Mouse (Mus musculus) heart, embryonic 12.5 days (tissue): ENCODE data around the gene Ube4a. TPM values are rescaled to one million over a fixed set of nuclear protein-coding genes. Genes with fewer than 3 reads are reported as not detected.
A peak's percentile ranks its signal among the peaks of the same experiment; 100 is the strongest.
"Not testable (repeated sequence)": the region's sequence is repeated elsewhere in the genome, so short reads cannot be mapped to it uniquely, and the experiment has no call there.

ENCODE experiments used
- ATAC-seq: fragments of 200-750 bp; cut with Nextera tagmentation; 2 replicates; pipeline ENCODE4 v1.8.0; 2017; ENCODE audit warnings: moderate TSS enrichment, moderate library complexity; ENCODE audit not compliant: insufficient number of reproducible peaks, low FRiP score
- H3K27ac ChIP-seq: fragments of 300-500 bp; sonication (generic); 2 replicates; pipeline ENCODE4 v1.5.1; 2016; ENCODE audit warnings: mild to moderate bottlenecking, moderate library complexity; ENCODE audit not compliant: poor library complexity, severe bottlenecking
- H3K27me3 ChIP-seq: fragments of 300-500 bp; sonication (generic); replicated peaks from 2 replicates; pipeline ENCODE4 v1.6.1; 2016; ENCODE audit warnings: mild to moderate bottlenecking, moderate library complexity
- H3K36me3 ChIP-seq: fragments of 300-500 bp; sonication (generic); 2 replicates; pipeline ENCODE4 v1.6.1; 2016; ENCODE audit warnings: mild to moderate bottlenecking, moderate library complexity
- H3K4me1 ChIP-seq: fragments of 300-500 bp; sonication (generic); replicated peaks from 2 replicates; pipeline ENCODE4 v1.6.1; 2016; ENCODE audit warnings: mild to moderate bottlenecking
- H3K4me2 ChIP-seq: fragments of 300-500 bp; sonication (generic); 2 replicates; pipeline ENCODE4 v1.6.1; 2016; ENCODE audit warnings: mild to moderate bottlenecking, moderate library complexity
- H3K4me3 ChIP-seq: fragments of 300-500 bp; sonication (generic); 2 replicates; pipeline ENCODE4 v1.5.1; 2016; ENCODE audit warnings: mild to moderate bottlenecking
- H3K9ac ChIP-seq: fragments of 300-500 bp; sonication (generic); 2 replicates; pipeline ENCODE4 v1.6.1; 2016; ENCODE audit warnings: mild to moderate bottlenecking, moderate library complexity
- H3K9me3 ChIP-seq: fragments of 300-500 bp; sonication (generic); replicated peaks from 2 replicates; pipeline ENCODE4 v1.6.1; 2016; ENCODE audit warnings: mild to moderate bottlenecking, moderate library complexity
- WGBS: fragments of 180-500 bp; shearing (Covaris S2); methylation state at CpG from one replicate; pipeline ENCODE4 v1.1.7; 2016; 5-methylcytosine and 5-hydroxymethylcytosine counted together
- polyA plus RNA-seq: library from polyadenylated mRNA; unstranded; fragments of >200 nt; fragmentation: Nextera tagmentation; extraction: Ambion mirVana; gene quantifications from 2 replicates; pipeline ENCODE4 v1.2.1, GENCODE M21; 2016

The Ube4a gene
- polyA plus RNA-seq, 1 experiment from 2014 or later, result 18.9 TPM

DNA sequence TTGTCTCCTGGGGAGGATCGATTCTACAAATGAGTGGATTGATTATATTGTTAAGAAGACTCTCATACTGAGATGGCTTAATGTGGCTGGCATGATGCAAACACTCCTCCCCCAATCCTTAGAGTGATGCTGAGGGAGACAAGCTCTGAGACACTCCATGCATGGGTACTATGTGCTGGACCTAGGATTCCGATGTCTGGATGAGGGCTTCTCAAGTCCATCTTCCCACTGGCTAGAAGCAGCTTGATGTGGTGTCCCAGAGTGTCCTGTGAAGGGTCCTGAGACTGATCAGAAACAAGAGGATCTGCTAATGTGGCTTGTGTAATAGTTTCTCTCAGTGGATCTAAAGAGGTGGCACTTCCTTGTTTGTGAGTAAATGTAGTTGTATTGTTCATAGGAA, 15.7 kb upstream of the Ube4a start:
- Histone ChIP-seq H3K9me3 (no peaks in the 10 kb centered on the region), H3K9ac (no peak overlapping the region), H3K4me2 (no peak overlapping the region), H3K4me3 (no peak overlapping the region), H3K36me3 (no peaks in the 10 kb centered on the region), H3K27ac (no peak overlapping the region), H3K4me1 (no peaks in the 10 kb centered on the region), H3K27me3 (peaks cover 22% of the 10 kb centered on the region)
- WGBS, result 73% methylated on average over 2 of the region's 2 CpGs
- no peak for ATAC-seq

DNA sequence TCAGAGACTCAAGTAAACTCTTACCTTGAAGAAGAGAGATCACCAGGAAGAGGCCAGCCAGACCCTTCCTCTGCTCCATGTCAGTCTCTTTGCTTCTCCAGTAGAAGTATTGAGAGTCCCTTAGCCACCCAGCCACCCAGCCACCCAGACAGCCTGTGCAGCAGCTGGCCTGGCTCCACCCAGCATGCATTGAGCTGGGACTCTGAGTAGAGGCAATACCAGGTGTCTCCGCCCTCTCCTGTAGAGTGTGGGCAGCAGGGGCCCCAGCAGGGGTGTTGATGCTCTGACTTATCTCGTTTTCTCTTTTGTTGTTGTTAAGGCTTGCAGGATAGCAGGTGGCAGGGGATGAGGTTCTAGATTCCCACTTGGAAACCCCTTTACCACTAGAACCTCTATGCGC, 14.8 kb upstream of the Ube4a start, which contains the start of gene Cd3g:
TSS of gene Cd3g (minus strand) at position 190 of the 400 bp plus-strand sequence.
- ATAC-seq, result no peak
- Histone ChIP-seq H3K4me3 (no peak within 1 kb of the TSS), H3K27ac (no peak within 1 kb of the TSS)

DNA sequence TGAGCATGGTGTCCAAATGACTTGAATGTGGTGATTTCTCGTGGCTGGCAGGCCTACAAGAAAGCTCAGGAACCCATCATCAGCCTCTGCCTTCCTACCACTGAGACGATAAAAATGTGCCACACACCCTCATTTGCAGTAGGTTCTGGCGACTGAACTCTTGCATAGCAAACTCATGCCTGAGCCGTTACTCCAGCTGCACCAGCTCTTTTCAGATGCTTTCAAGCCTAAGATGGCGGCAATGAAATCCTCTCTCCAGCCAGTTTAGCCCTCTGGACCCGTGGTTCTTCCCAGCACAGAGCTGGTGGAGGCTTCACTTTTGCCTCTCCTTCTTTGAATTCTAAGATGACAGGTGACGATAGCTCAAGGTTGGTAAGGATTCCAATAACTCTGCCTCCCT, 14.4 kb upstream of the Ube4a start:
- H3K36me3 ChIP-seq, result no peaks in the 10 kb centered on the region
- no peaks in the 10 kb centered on the region for H3K9me3 ChIP-seq
- no peak for ATAC-seq
- no peaks in the 10 kb centered on the region for H3K4me1 ChIP-seq
- 70% methylated on average over 7 of the region's 7 CpGs for WGBS
- no peak overlapping the region for H3K4me2 ChIP-seq
- H3K4me3 ChIP-seq, result no peak overlapping the region
- H3K9ac ChIP-seq, result no peak overlapping the region
- H3K27ac ChIP-seq, result no peak overlapping the region
- peaks cover 28% of the 10 kb centered on the region for H3K27me3 ChIP-seq

More for the DNA sequence above, 14.8 kb upstream of the Ube4a start, which contains the start of gene Cd3g:
- H3K4me2 ChIP-seq, result no peak within 1 kb of the TSS
- H3K9ac ChIP-seq, result no peak within 1 kb of the TSS
- no peaks in the 10 kb centered on the region for H3K9me3 ChIP-seq
- no peaks in the 10 kb centered on the region for H3K4me1 ChIP-seq
- H3K27me3 ChIP-seq, result peaks cover 28% of the 10 kb centered on the region
- 62% methylated on average over 3 of the region's 3 CpGs for WGBS
- H3K36me3 ChIP-seq, result no peaks in the 10 kb centered on the region

DNA sequence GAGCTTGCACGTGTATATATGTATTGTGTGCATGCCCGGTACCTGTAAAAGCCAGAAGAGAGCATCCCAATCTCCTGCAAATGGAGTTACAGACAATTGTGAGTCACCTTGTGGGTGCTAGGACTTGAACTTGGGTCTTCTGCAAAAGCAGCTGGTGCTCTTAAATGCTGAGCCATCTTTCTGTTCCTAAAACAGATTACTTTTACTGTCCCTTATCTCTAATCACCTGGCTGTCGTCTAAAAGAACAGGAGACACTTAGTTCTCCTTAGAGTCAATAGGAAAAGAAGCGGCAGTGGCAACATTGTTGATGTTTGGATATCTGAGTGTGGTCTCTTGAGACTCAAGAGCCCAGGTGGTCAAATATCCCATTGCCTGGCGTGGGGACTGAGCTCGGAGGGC, 12.4 kb upstream of the Ube4a start:
- no peak overlapping the region for H3K27ac ChIP-seq
- WGBS, result 49% methylated on average over 6 of the region's 6 CpGs
- peaks cover 43% of the 10 kb centered on the region for H3K27me3 ChIP-seq
- H3K4me1 ChIP-seq, result no peaks in the 10 kb centered on the region
- ATAC-seq, result no peak
- no peak overlapping the region for H3K4me3 ChIP-seq
- no peaks in the 10 kb centered on the region for H3K9me3 ChIP-seq
- no peak overlapping the region for H3K4me2 ChIP-seq
- H3K36me3 ChIP-seq, result no peaks in the 10 kb centered on the region
- H3K9ac ChIP-seq, result no peak overlapping the region

DNA sequence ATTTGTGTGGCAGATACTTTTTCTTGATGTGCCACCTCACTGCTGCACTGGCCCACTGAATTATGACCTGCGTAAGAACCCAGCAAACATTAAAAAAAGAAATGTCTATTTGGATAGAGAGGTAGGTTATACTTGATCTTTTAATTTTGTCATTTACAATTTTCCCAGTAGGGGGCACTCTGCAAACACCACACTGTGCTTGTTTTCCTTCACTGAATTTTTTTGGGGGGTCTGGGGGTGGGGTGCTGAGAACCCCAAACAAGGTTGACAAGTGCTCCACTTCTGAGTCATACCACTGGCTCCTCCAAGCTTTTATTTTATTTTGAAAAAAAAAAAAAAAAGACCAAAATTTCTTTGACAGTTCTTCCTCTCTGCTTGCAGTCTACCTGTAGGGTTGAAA, 4.0 kb upstream of the Ube4a start:
- WGBS, result 49% methylated on average over 1 of the region's 1 CpGs
- H3K4me2 ChIP-seq, result no peak overlapping the region
- peaks cover 24% of the 10 kb centered on the region for H3K27me3 ChIP-seq
- H3K4me3 ChIP-seq, result no peak overlapping the region
- no peaks in the 10 kb centered on the region for H3K36me3 ChIP-seq
- no peak for ATAC-seq
- H3K9me3 ChIP-seq, result no peaks in the 10 kb centered on the region
- no peak overlapping the region for H3K9ac ChIP-seq
- no peak overlapping the region for H3K27ac ChIP-seq
- H3K4me1 ChIP-seq, result peaks cover 9% of the 10 kb centered on the region

DNA sequence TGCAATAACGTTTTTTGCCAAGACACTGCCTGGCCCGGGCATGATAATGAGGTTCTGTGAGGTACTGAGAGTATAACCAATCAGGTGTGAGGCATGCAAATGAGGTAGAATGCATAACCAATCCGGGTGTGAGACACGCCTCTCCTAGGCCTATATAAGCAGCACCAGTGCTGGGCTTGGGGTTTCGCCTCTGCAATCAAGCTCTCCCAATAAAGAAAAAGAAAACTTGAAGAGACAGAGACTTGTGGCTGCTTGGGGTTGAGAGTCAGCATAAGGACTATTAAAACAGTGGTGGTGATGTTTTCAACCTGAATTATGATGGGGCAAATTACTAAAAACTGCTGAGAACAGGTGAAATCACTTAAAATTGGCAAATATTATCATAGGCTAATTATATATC, 2.4 kb upstream of the Ube4a start:
- not testable (repeated sequence) for H3K9me3 ChIP-seq, H3K4me2 ChIP-seq, H3K36me3 ChIP-seq, H3K27ac ChIP-seq, H3K4me3 ChIP-seq, H3K9ac ChIP-seq, ATAC-seq
- WGBS, result 77% methylated on average over 5 of the region's 5 CpGs
- Histone ChIP-seq H3K4me1 (peaks cover 14% of the 10 kb centered on the region), H3K27me3 (peaks cover 11% of the 10 kb centered on the region)

DNA sequence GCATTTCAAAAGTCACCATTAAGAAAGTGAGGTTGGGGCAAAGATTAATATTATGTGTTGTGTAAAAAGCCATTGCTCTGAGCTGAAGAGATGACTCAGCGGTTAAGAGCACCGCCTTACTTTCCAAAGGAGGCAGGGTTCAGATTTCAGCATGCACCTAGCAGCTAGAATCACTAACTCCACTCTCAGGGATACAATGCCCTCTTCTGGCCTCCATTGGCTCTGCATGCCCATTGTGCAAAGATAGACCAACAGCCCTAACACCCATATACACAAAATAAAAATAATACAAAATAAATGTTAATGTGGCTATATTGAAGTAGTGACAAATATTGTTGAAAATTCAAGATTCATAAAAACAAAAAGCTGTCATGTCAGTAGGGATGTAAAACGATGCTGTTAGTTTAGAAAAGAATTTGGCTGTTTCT, 1.4 kb upstream of the Ube4a start:
- Histone ChIP-seq H3K36me3 (peaks cover 9% of the 10 kb centered on the region), H3K27me3 (peaks cover 11% of the 10 kb centered on the region), H3K27ac (no peak overlapping the region), H3K9me3 (no peaks in the 10 kb centered on the region), H3K9ac (no peak overlapping the region), H3K4me2 (no peak overlapping the region), H3K4me1 (peaks cover 14% of the 10 kb centered on the region), H3K4me3 (no peak overlapping the region)
- whole genome bisulfite sequencing, result 19% methylated on average over 3 of the region's 3 CpGs
- no peak for ATAC-seq

DNA sequence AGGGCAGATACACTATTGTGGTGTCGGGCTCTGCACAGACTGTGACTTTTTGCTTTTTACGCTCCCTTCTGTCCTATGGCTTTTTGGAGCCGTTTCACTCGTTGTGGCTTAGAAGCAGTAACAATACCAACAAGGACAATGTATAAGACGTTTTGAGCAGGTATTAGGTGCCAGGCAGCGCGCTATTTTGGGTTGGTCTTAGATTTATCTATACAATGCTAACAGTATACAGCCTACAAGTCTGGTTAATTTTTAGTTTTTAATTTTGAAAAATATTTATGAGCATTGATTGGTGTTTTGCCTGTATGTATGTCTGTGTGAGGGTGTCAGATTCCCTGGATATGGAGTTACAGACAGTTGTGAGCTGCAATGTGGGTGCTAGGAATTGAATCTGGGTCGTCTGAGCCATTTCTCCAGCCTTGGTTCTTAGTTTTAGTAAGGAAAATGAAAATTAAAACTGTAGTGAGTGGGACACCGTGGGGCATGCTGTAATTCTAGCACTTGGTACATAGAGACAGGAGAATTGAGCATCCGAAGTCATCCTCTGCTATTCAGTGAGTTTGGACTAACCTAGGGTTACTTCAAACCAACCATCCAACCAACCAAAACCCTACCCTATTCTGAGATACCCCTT, 550 bp upstream of the Ube4a start:
- Histone ChIP-seq H3K9me3 (no peaks in the 10 kb centered on the region), H3K4me3 (peak overlapping the region; percentile 81), H3K9ac (peak overlapping the region; percentile 54), H3K27ac (no peak overlapping the region), H3K27me3 (peaks cover 9% of the 10 kb centered on the region), H3K4me1 (peaks cover 14% of the 10 kb centered on the region), H3K4me2 (peak overlapping the region; percentile 77), H3K36me3 (peaks cover 14% of the 10 kb centered on the region)
- WGBS, result 12% methylated on average over 10 of the region's 10 CpGs
- ATAC-seq, result peak; percentile 34

DNA sequence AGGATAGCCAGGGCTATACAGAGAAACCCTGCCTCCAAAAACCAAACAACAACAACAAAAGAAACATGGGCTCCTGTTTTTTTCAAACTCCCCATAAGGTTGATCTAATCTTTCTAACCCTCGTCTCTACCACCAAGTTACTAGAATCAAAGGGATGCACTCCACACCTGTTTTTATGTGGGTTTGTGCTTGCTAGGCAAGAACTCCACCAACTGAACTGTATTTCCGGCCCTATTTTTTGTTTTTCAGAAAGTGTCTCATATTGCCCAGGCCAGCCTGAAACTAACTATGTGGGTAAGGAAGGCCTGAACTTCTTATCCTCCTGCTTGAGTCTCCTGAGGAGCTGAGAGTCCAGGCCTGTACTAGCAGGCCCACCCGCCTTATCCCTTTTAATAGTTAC, 11.0 kb downstream of the Ube4a start:
- Histone ChIP-seq H3K27ac (no peak overlapping the region), H3K4me3 (no peak overlapping the region), H3K27me3 (no peaks in the 10 kb centered on the region), H3K9ac (no peak overlapping the region), H3K36me3 (peaks cover 73% of the 10 kb centered on the region), H3K9me3 (no peaks in the 10 kb centered on the region), H3K4me2 (no peak overlapping the region), H3K4me1 (no peaks in the 10 kb centered on the region)
- ATAC-seq, result no peak
- WGBS, result 85% methylated on average over 3 of the region's 3 CpGs

DNA sequence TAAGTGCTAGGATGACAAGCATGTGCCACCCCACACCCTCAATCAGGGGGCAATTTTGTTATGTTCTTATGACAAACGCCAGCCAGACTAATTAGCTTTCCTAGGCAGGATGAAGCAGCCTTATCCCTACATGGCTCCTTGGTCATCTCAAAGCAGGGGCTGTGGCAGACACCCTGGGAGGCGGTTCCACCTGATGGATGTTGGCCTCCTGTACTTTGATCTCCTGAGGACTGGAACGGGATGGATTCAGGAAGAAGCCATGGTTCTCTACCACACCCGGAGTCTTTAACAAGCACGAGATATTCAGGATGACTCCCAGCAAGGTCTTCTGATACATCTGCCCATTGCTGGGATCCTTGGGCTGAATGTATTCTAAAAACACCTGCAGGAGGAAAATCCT, 17.6 kb downstream of the Ube4a start:
- WGBS, result 94% methylated on average over 5 of the region's 5 CpGs
- no peak overlapping the region for H3K27ac ChIP-seq
- no peak overlapping the region for H3K4me2 ChIP-seq
- no peak for ATAC-seq
- H3K27me3 ChIP-seq, result no peaks in the 10 kb centered on the region
- no peaks in the 10 kb centered on the region for H3K4me1 ChIP-seq
- peaks cover 88% of the 10 kb centered on the region for H3K36me3 ChIP-seq
- no peak overlapping the region for H3K4me3 ChIP-seq
- H3K9me3 ChIP-seq, result no peaks in the 10 kb centered on the region
- no peak overlapping the region for H3K9ac ChIP-seq

DNA sequence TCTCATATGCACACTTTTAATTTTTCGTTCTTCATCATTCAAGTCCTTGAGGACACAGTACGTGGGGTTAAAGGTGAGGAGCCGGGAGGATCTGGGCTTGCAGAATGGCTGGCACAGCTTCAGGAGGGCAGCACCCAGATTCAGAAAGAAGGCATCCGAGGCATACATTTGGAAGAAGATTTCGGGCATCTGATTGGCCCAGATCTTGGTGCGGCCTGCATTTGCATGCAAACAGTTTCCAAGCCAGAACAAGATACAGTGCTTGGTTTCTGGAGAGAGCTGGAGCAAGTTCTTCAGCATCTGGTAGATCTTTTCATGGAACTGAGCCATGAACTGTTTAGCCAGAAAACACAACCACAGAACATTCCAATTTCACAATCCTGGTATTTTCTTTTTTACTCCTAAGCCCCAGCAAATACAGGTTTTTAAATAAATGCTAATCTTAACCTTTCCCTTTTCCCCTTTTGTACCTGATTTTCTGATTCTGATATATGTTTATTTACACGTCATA, 19.2 kb downstream of the Ube4a start:
- Histone ChIP-seq H3K9ac (no peak overlapping the region), H3K27ac (no peak overlapping the region), H3K36me3 (peaks cover 89% of the 10 kb centered on the region), H3K4me3 (no peak overlapping the region), H3K4me2 (no peak overlapping the region), H3K4me1 (peaks cover 6% of the 10 kb centered on the region), H3K27me3 (no peaks in the 10 kb centered on the region), H3K9me3 (no peaks in the 10 kb centered on the region)
- 86% methylated on average over 7 of the region's 7 CpGs for WGBS
- no peak for ATAC-seq

DNA sequence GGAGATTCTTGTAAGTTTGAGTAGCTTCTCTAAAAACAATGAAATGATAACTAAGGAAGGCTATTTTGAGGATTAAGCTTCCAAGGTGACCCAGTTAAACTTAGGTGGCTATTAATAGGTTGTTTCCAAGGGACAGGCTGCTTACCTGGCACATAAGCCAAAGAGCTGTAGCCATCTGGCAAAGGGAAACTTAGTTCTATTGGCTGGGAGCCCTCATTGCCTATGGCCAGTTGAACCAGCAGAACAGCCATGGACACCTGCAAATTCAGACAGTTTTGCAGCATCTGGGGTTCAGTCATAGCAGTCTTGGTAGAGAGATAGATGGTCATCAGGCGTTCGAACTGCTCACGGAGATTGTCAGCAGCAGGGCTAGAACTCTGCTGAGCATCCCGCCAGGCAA, 23.0 kb downstream of the Ube4a start:
- Histone ChIP-seq H3K27ac (no peak overlapping the region), H3K36me3 (peaks cover 84% of the 10 kb centered on the region)
- no peak for ATAC-seq

More for the DNA sequence above, 23.0 kb downstream of the Ube4a start:
- H3K4me1 ChIP-seq, result peaks cover 6% of the 10 kb centered on the region
- H3K9ac ChIP-seq, result no peak overlapping the region
- H3K4me2 ChIP-seq, result no peak overlapping the region
- H3K4me3 ChIP-seq, result no peak overlapping the region
- WGBS, result 89% methylated on average over 4 of the region's 4 CpGs
- H3K9me3 ChIP-seq, result no peaks in the 10 kb centered on the region
- H3K27me3 ChIP-seq, result no peaks in the 10 kb centered on the region
